Comparison of ENCODE assay signal across 8 mouse cellular contexts in the genomic region with DNA sequence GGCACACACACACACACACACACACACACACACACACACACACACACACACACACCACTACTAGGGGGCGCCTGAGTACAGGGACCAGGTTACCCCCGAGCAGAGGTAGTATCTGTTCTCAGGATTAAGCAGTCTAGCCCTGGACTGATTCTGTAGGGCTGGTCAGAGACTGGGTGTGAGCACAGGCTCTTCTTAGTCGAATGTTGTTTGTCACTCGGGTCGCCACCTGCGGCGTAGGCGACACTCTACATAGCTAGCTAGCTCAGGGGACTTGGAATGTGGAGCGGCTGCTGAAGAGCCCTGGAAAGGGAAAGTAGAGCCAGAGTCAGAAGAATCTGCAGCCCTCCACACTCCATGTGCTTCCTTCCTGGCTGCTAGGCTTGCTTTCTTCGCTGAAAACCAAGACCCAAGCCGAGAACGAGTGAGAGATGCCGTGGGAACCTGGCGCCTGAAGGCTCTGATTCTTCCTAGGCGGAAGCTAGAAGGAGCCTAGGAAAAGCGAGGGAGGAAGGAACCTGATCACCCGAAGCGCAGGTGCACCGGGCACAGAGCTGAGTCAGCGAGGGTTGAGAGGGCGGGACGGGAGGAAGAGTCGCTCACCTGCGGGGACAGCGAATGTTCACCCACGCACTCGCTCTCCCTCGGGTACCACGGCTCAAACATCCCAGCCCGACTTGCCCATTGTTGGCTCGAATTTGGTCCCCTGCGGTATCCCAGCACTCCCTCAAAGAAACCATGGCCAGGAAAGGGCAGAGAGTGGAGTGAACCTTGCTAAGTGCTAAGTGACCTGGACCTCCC. TPM values are rescaled to one million over a fixed set of nuclear protein-coding genes. Genes with fewer than 3 reads are reported as not detected.
DNase-seq lines count a peak whose midpoint lies in the region; ATAC-seq and TF ChIP-seq lines count a peak whose summit lies in the region.

No protein-coding gene starts in this region.

- H3K4me2 ChIP-seq in hindbrain, embryonic 13.5 days = peak overlapping the region; percentile 98
- H3K4me2 ChIP-seq in liver, postnatal 0 days (ENCODE audit: low read depth, low read length) = peak overlapping the region; percentile 65
- H3K4me2 ChIP-seq in stomach, embryonic 15.5 days = peak overlapping the region; percentile 75

- H3K9me3 ChIP-seq in erythroblast, embryonic 14.5 days (ENCODE audit: control insufficient read depth, low read length) = no peaks in the 10 kb centered on the region
- H3K9me3 ChIP-seq in hindbrain, embryonic 13.5 days = no peaks in the 10 kb centered on the region
- H3K9me3 ChIP-seq in liver, postnatal 0 days (ENCODE audit: low read length) = no peaks in the 10 kb centered on the region
- no peaks in the 10 kb centered on the region for H3K9me3 ChIP-seq in stomach, embryonic 15.5 days

- no peak for DNase-seq in testis, postnatal 10 days (ENCODE audit: low spot score)
- no peak for DNase-seq in liver, postnatal 0 days
- no peak for DNase-seq in adrenal gland, postnatal 36 days

- H3K27ac ChIP-seq in testis, adult 2 months (ENCODE audit: control insufficient read depth, insufficient read depth, low read depth, low read length) = no peak overlapping the region
- no peak overlapping the region for H3K27ac ChIP-seq in hindbrain, embryonic 13.5 days
- no peak overlapping the region for H3K27ac ChIP-seq in liver, postnatal 0 days (ENCODE audit: low read depth)
- H3K27ac ChIP-seq in stomach, embryonic 15.5 days = 0 out of 2 replicates have a peak overlapping the region, but pooled peaks have one; percentile 18

- peak overlapping the region; percentile 85 for H3K9ac ChIP-seq in hindbrain, embryonic 13.5 days
- peak overlapping the region; percentile 4; the same call in 1 of the 2 replicates for H3K9ac ChIP-seq in liver, postnatal 0 days (replicated peaks)
- peak overlapping the region; percentile 14; the same call in 1 of the 2 replicates for H3K9ac ChIP-seq in stomach, embryonic 15.5 days

- peak overlapping the region; percentile 5 for H3K4me3 ChIP-seq in erythroblast, embryonic 14.5 days (replicated peaks)
- H3K4me3 ChIP-seq in testis, adult 2 months (ENCODE audit: control insufficient read depth, low read depth, low read length) = peak overlapping the region; percentile 84
- H3K4me3 ChIP-seq in hindbrain, embryonic 13.5 days = peak overlapping the region; percentile 67
- peak overlapping the region; percentile 52 for H3K4me3 ChIP-seq in liver, postnatal 0 days (ENCODE audit: low read depth, low read length)
- H3K4me3 ChIP-seq in stomach, embryonic 15.5 days (replicated peaks) = peak overlapping the region; percentile 67

- WGBS in hindbrain, embryonic 13.5 days = under 1% methylated on average over 31 of the region's 32 CpGs
- WGBS in liver, postnatal 0 days (ENCODE audit: insufficient replicate concordance) = 1% methylated on average over 32 of the region's 32 CpGs
- 2% methylated on average over 32 of the region's 32 CpGs for WGBS in stomach, embryonic 15.5 days

- no peak for TF ChIP-seq POLR2A in testis, adult 2 months (IDR thresholded peaks at IDR 0.05; ENCODE audit: control insufficient read depth, low read depth, low read length)

- no peak for ATAC-seq in erythroblast, adult 5-6 weeks (replicated peaks; ENCODE audit: low FRiP score, poor library complexity, severe bottlenecking)
- ATAC-seq in hindbrain, embryonic 13.5 days (ENCODE audit: low FRiP score) = no peak
- ATAC-seq in liver, postnatal 0 days = no peak
- no peak for ATAC-seq in stomach, embryonic 15.5 days (ENCODE audit: insufficient read depth, low FRiP score, low read depth)

- TF ChIP-seq EP300 in liver, postnatal 0 days (IDR thresholded peaks at IDR 0.05; ENCODE audit: low read depth) = no peak

- H3K27me3 ChIP-seq in erythroblast, embryonic 14.5 days (ENCODE audit: control insufficient read depth) = peaks cover 63% of the 10 kb centered on the region
- no peaks in the 10 kb centered on the region for H3K27me3 ChIP-seq in testis, adult 2 months (ENCODE audit: control insufficient read depth, insufficient read depth, low read length)
- peaks cover 56% of the 10 kb centered on the region for H3K27me3 ChIP-seq in hindbrain, embryonic 13.5 days
- H3K27me3 ChIP-seq in liver, postnatal 0 days (ENCODE audit: insufficient read depth, low read length) = peaks cover 51% of the 10 kb centered on the region
- H3K27me3 ChIP-seq in stomach, embryonic 15.5 days (replicated peaks) = peaks cover 32% of the 10 kb centered on the region

- no peaks in the 10 kb centered on the region for H3K36me3 ChIP-seq in erythroblast, embryonic 14.5 days (ENCODE audit: control insufficient read depth)
- H3K36me3 ChIP-seq in testis, adult 2 months (ENCODE audit: control insufficient read depth, insufficient read depth, low read length) = no peaks in the 10 kb centered on the region
- H3K36me3 ChIP-seq in hindbrain, embryonic 13.5 days = no peaks in the 10 kb centered on the region
- no peaks in the 10 kb centered on the region for H3K36me3 ChIP-seq in liver, postnatal 0 days (replicated peaks; ENCODE audit: insufficient read depth, low read length)
- no peaks in the 10 kb centered on the region for H3K36me3 ChIP-seq in stomach, embryonic 15.5 days

- H3K4me1 ChIP-seq in erythroblast, embryonic 14.5 days (ENCODE audit: control insufficient read depth) = no peaks in the 10 kb centered on the region
- H3K4me1 ChIP-seq in testis, adult 2 months (ENCODE audit: control insufficient read depth, insufficient read depth, low read length) = peaks cover 23% of the 10 kb centered on the region
- peaks cover 40% of the 10 kb centered on the region for H3K4me1 ChIP-seq in hindbrain, embryonic 13.5 days (replicated peaks)
- H3K4me1 ChIP-seq in liver, postnatal 0 days (ENCODE audit: insufficient read depth) = peaks cover 2% of the 10 kb centered on the region; the same call in 1 of the 2 replicates
- peaks cover 24% of the 10 kb centered on the region; the same call in 1 of the 2 replicates for H3K4me1 ChIP-seq in stomach, embryonic 15.5 days

- no peak for TF ChIP-seq CTCF in testis, adult 2 months (IDR thresholded peaks at IDR 0.05; ENCODE audit: control insufficient read depth, insufficient read depth, insufficient replicate concordance, low read depth, low read length)
- TF ChIP-seq CTCF in liver, postnatal 0 days (IDR thresholded peaks at IDR 0.05; ENCODE audit: low read depth) = no peak

RNA-seq across cellular contexts. Expression of a gene that starts 2.0 kb away (rescaled TPM):
- 0.03 and 0.08 TPM in 2 replicates for polyA plus RNA-seq in erythroblast, embryonic 14.5 days (2012)
- not detected in 2 replicates for total RNA-seq in erythroblast, adult 5-6 weeks (2015; ENCODE audit: low replicate concordance)
- not detected in 2 replicates for total RNA-seq in erythroblast, adult 5-6 weeks (2017; ENCODE audit: low replicate concordance)
- polyA plus RNA-seq in testis, adult 2 months (2012; rRNA removed) = 7.6 and 8.3 TPM in 2 replicates
- 5.3 and 6.4 TPM in 2 replicates for polyA plus RNA-seq in hindbrain, embryonic 13.5 days (2015; fragmentation: Nextera tagmentation; extraction: Ambion mirVana)
- polyA plus RNA-seq in liver, postnatal 0 days (2015; fragmentation: Nextera tagmentation; extraction: Ambion mirVana) = 5.2 and 6.1 TPM in 2 replicates
- polyA plus RNA-seq in stomach, embryonic 15.5 days (2015; fragmentation: Nextera tagmentation; extraction: Ambion mirVana) = 19.0 and 26.4 TPM in 2 replicates
- 10 to 100 TPM; 30.9 to 72.6 TPM for total RNA-seq in adrenal gland, postnatal 36 days (2021)

RNA-seq across cellular contexts. Expression of a gene that starts 41.2 kb away (rescaled TPM):
- not detected in 2 replicates for polyA plus RNA-seq in erythroblast, embryonic 14.5 days (2012)
- total RNA-seq in erythroblast, adult 5-6 weeks (2015; ENCODE audit: low replicate concordance) = not detected in 2 replicates
- total RNA-seq in erythroblast, adult 5-6 weeks (2017; ENCODE audit: low replicate concordance) = not detected in 2 replicates
- polyA plus RNA-seq in testis, adult 2 months (2012; rRNA removed) = not detected in 2 replicates
- polyA plus RNA-seq in hindbrain, embryonic 13.5 days (2015; fragmentation: Nextera tagmentation; extraction: Ambion mirVana) = not detected in 2 replicates
- not detected in 2 replicates for polyA plus RNA-seq in liver, postnatal 0 days (2015; fragmentation: Nextera tagmentation; extraction: Ambion mirVana)
- not detected in 2 replicates for polyA plus RNA-seq in stomach, embryonic 15.5 days (2015; fragmentation: Nextera tagmentation; extraction: Ambion mirVana)
- total RNA-seq in adrenal gland, postnatal 36 days (2021) = not detected

RNA-seq across cellular contexts. Expression of a gene that starts 55.6 kb away (rescaled TPM):
- 2.0 and 2.9 TPM in 2 replicates for polyA plus RNA-seq in erythroblast, embryonic 14.5 days (2012)
- 16.9 and 23.6 TPM in 2 replicates for total RNA-seq in erythroblast, adult 5-6 weeks (2015; ENCODE audit: low replicate concordance)
- 2.2 and 10.2 TPM in 2 replicates for total RNA-seq in erythroblast, adult 5-6 weeks (2017; ENCODE audit: low replicate concordance)
- polyA plus RNA-seq in testis, adult 2 months (2012; rRNA removed) = 164 and 167 TPM in 2 replicates
- polyA plus RNA-seq in hindbrain, embryonic 13.5 days (2015; fragmentation: Nextera tagmentation; extraction: Ambion mirVana) = 46.3 and 48.5 TPM in 2 replicates
- polyA plus RNA-seq in liver, postnatal 0 days (2015; fragmentation: Nextera tagmentation; extraction: Ambion mirVana) = 24.8 and 28.9 TPM in 2 replicates
- polyA plus RNA-seq in stomach, embryonic 15.5 days (2015; fragmentation: Nextera tagmentation; extraction: Ambion mirVana) = 62.7 TPM in 2 replicates
- 10 to 100 TPM; 38.6 to 53.1 TPM for total RNA-seq in adrenal gland, postnatal 36 days (2021)

Comparison
In these comparisons a context has a peak if more than half of its experiments do, and no peak if none do; other contexts are left out.
1. H3K4me3 ChIP-seq: peak in every context shown above with its lines; median percentile 84 in testis, adult 2 months; 67 in hindbrain, embryonic 13.5 days; 67 in stomach, embryonic 15.5 days; 52 in liver, postnatal 0 days; 5 in erythroblast, embryonic 14.5 days.
2. H3K9ac ChIP-seq: peak in every context shown above with its lines; median percentile 85 in hindbrain, embryonic 13.5 days; 14 in stomach, embryonic 15.5 days; 4 in liver, postnatal 0 days.